Mouse (Mus musculus) G1E (cell line): ENCODE measurements around the gene Hs3st3a1.

ENCODE experiments used
- CTCF ChIP-seq: IDR thresholded peaks from 2 replicates; pipeline ENCODE4 v1.5.1; 2012; ENCODE audit warnings: low read depth, low read length, inconsistent platforms, mixed read lengths
- GATA1 ChIP-seq: IDR thresholded peaks from 2 replicates; pipeline ENCODE4 v1.6.1; 2012; ENCODE audit warnings: borderline replicate concordance, low read length, inconsistent platforms, mixed read lengths
- GATA2 ChIP-seq: IDR thresholded peaks from 2 replicates; pipeline ENCODE4 v1.6.1; 2012; ENCODE audit warnings: low read depth, low read length, inconsistent platforms, borderline replicate concordance
- POLR2AphosphoS5 ChIP-seq: IDR thresholded peaks from 2 replicates; pipeline ENCODE4 v1.6.1; 2012; ENCODE audit warnings: low read depth, low read length, inconsistent platforms; ENCODE audit not compliant: insufficient replicate concordance
- TAL1 ChIP-seq: conservative IDR thresholded peaks from 2 replicates; pipeline ENCODE4 v1.6.1; 2012; ENCODE audit warnings: low read depth, low read length, inconsistent platforms, mixed read lengths

GRCm38 (mm10) chr11:64436412-64436727 is 1.2 kb downstream of the Hs3st3a1 start, which contains the start of gene F930015N05Rik:
- TF ChIP-seq CTCF: no peak
- no peak for TF ChIP-seq GATA2
- TF ChIP-seq GATA1: no peak
- TF ChIP-seq TAL1: no peak
- TF ChIP-seq POLR2AphosphoS5: no peak
